Mouse (Mus musculus) lung, postnatal 0 days (tissue): ENCODE data around the gene Phykpl. TPM values are rescaled to one million over a fixed set of nuclear protein-coding genes. Genes with fewer than 3 reads are reported as not detected.

Experiments
- ATAC-seq: fragments of 200-750 bp; cut with Nextera tagmentation; 2 replicates; pipeline ENCODE4 v1.8.0; 2017; ENCODE audit warnings: moderate library complexity
- DNase-seq: peaks from one replicate; pipeline ENCODE4 v3.0.0-alpha.2; 2016; ENCODE audit warnings: low spot score
- H3K27ac ChIP-seq: fragments of 300-500 bp; sonication (generic); 2 replicates; pipeline ENCODE4 v1.5.1; 2014; ENCODE audit warnings: antibody characterized with exemption, mild to moderate bottlenecking, low read length, mixed read lengths
- H3K27me3 ChIP-seq: fragments of 300-500 bp; sonication (generic); replicated peaks from 2 replicates; pipeline ENCODE4 v1.6.1; 2014; ENCODE audit warnings: low read length, mixed read lengths; ENCODE audit not compliant: insufficient read depth
- H3K36me3 ChIP-seq: fragments of 300-500 bp; sonication (generic); 2 replicates; pipeline ENCODE4 v1.6.1; 2014; ENCODE audit warnings: low read length, mixed read lengths; ENCODE audit not compliant: insufficient read depth
- H3K4me1 ChIP-seq: fragments of 300-500 bp; sonication (generic); 2 replicates; pipeline ENCODE4 v1.6.1; 2014; ENCODE audit warnings: antibody characterized with exemption, low read depth, low read length, mixed read lengths; ENCODE audit not compliant: insufficient read depth
- H3K4me2 ChIP-seq: fragments of 300-500 bp; sonication (generic); replicated peaks from 2 replicates; pipeline ENCODE4 v1.6.1; 2014; ENCODE audit warnings: low read depth, mild to moderate bottlenecking, low read length, moderate library complexity, mixed read lengths
- H3K4me3 ChIP-seq: fragments of 300-500 bp; sonication (generic); 2 replicates; pipeline ENCODE4 v1.5.1; 2014; ENCODE audit warnings: low read depth, low read length
- H3K9ac ChIP-seq: fragments of 300-500 bp; sonication (generic); replicated peaks from 2 replicates; pipeline ENCODE4 v1.6.1; 2014; ENCODE audit warnings: low read depth, mild to moderate bottlenecking
- H3K9me3 ChIP-seq: fragments of 300-500 bp; sonication (generic); 2 replicates; pipeline ENCODE4 v1.6.1; 2016; ENCODE audit warnings: low read length, mixed read lengths
- CTCF ChIP-seq: IDR thresholded peaks from 2 replicates; pipeline ENCODE4 v1.5.1; 2016; ENCODE audit warnings: antibody characterized with exemption, mild to moderate bottlenecking
- EP300 ChIP-seq: IDR thresholded peaks from 2 replicates; pipeline ENCODE4 v1.6.1; 2016; ENCODE audit warnings: antibody characterized with exemption, mild to moderate bottlenecking, control low read depth
- WGBS: fragments of 180-500 bp; shearing (Covaris S2); extraction: QIAGEN DNeasy Blood & Tissue Kit; methylation state at CpG from one replicate; pipeline ENCODE4 v1.1.7; 2014; 5-methylcytosine and 5-hydroxymethylcytosine counted together
- polyA plus RNA-seq: library from polyadenylated mRNA; unstranded; fragments of >200 nt; fragmentation: Nextera tagmentation; extraction: Ambion mirVana; gene quantifications from 2 replicates; pipeline ENCODE4 v1.2.1, GENCODE M21; 2015

The Phykpl gene
- polyA plus RNA-seq, 1 experiment from 2014 or later: 10.8 TPM

DNA sequence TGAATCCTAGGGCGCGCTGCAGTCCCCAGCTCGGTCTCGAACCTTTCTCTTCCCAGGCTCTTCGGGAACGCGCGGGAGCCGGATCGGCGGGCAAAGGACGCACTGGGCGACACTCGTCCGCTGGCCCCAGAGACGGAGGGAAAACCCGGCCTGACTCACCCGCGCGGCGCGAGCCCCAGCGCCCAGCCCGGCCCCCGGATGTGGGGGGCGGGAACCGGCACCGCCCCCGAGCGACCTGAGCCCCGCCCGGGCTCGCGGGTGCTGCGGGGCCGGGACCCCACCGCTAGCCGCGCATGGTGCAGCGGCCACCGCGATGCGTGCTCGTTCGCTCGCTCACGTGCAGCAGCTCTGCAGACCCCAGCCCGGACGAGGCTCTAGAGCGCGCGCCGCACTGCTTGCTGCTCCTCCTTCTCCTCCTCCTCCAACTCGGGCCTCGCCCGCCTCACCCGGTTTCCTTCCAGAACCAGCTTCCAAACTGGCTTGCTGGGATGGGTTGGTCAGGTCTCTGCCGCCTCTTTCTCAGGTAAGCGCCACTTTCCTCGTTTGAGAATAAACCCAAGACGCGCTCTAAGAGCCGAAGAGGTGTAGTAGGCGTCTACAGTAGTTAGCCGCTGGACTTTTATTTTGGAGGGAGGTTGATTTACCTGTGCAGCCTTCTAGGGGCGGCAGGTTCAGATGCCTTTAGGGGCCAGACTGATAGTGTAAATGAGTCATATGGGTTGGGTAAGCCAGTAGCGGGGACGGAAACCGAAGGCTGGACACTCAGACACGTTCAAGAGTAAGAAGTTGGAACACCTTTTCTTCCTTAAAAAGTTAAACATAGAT lies 66.3 kb downstream of the Phykpl start, which contains the start of the genes N4bp3 and D930048N14Rik:
Gene N4bp3, minus strand, starts transcription at position 152 of the 825 bp plus-strand sequence.
Gene D930048N14Rik, plus strand, starts transcription at position 264 of the 825 bp plus-strand sequence.
- DNase-seq (peak; percentile 85), ATAC-seq (peak; percentile 85)
- Histone ChIP-seq H3K27me3 (no peaks in the 10 kb centered on the region), H3K4me3 (peak within 1 kb of the TSS; percentile 69), H3K9me3 (no peaks in the 10 kb centered on the region), H3K36me3 (no peaks in the 10 kb centered on the region), H3K4me2 (peak within 1 kb of the TSS; percentile 91), H3K4me1 (peaks cover under 1% of the 10 kb centered on the region; the same call in 1 of the 2 replicates), H3K27ac (peak within 1 kb of the TSS; percentile 83), H3K9ac (peak within 1 kb of the TSS; percentile 74)
- peak; percentile 20 for TF ChIP-seq CTCF
- no peak for TF ChIP-seq EP300
- 1% methylated on average over 58 of the region's 70 CpGs for WGBS

DNA sequence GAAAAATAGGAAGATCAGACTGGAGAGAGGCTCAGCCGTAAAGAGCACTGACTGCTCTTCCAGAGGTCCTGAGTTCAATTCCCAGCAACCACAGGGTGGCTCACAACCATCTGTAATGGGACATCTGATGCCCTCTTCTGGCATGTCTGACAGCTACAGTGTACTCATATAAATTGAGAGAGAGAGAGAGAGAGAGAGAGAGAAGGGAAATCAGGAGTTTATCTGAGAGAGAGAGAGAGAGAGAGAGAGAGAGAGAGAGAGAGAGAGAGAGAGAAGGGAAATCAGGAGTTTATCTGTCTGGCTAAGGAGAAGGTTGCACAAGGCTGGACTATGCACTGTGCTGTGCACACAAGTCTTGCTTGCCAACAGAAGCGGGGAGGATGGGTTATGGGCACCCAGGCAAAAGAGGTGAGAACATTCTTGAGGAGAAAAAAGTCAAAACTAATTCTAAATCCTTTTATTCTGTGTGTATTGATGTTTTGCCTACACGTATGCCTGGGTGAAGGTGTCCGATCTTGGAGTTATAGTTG lies 68.4 kb downstream of the Phykpl start:
- H3K4me2 ChIP-seq: no peak overlapping the region
- no peak overlapping the region for H3K4me3 ChIP-seq
- no peak overlapping the region for H3K9ac ChIP-seq
- WGBS: 97% methylated on average over 4 of the region's 4 CpGs
- TF ChIP-seq CTCF: no peak
- no peak for TF ChIP-seq EP300
- no peak overlapping the region for H3K27ac ChIP-seq
- ATAC-seq (no peak), DNase-seq (no peak)
- H3K9me3 ChIP-seq: no peaks in the 10 kb centered on the region
- no peaks in the 10 kb centered on the region for H3K4me1 ChIP-seq
- no peaks in the 10 kb centered on the region for H3K36me3 ChIP-seq
- H3K27me3 ChIP-seq: no peaks in the 10 kb centered on the region

DNA sequence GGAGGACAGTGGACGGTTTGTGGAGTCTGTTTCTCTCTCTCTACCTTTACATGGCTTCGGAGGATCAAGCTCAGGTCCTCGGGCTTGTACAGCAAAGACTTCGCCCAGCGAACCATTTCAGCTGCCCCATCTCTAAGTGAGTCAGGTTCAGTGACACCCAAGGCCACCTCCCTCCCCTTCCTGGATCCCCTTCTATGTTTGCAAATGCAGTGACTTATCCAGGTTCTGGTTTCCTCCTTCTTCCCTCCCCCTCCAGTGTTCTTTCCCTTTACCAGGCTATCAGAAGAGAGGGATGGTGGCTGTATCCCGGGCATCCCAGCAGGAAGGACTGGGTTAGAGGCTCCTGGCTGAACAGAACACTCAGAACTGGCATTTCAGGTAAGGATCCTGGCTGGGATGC lies 69.2 kb downstream of the Phykpl start:
- Histone ChIP-seq H3K4me1 (no peaks in the 10 kb centered on the region; the same call in 1 of the 2 replicates), H3K4me2 (no peak overlapping the region), H3K36me3 (no peaks in the 10 kb centered on the region), H3K27me3 (no peaks in the 10 kb centered on the region), H3K9ac (no peak overlapping the region), H3K27ac (no peak overlapping the region), H3K4me3 (no peak overlapping the region), H3K9me3 (no peaks in the 10 kb centered on the region)
- WGBS: 78% methylated on average over 6 of the region's 6 CpGs
- ATAC-seq (no peak), DNase-seq (no peak)
- TF ChIP-seq CTCF: no peak
- TF ChIP-seq EP300: no peak

Other genes with a start within 250 kb of the Phykpl start
- 152 and 167 TPM in 2 replicates for gene Hnrnpab, start 22.1 kb downstream of the Phykpl start, polyA plus RNA-seq
- gene Nhp2, start 35.0 kb downstream of the Phykpl start, polyA plus RNA-seq: 60.1 and 67.2 TPM in 2 replicates
- 43.2 and 46.4 TPM in 2 replicates for gene Rmnd5b, start 51.1 kb downstream of the Phykpl start, polyA plus RNA-seq
- 43.9 and 44.7 TPM in 2 replicates for gene N4bp3, start 66.1 kb downstream of the Phykpl start, polyA plus RNA-seq
- gene D930048N14Rik, start 66.2 kb downstream of the Phykpl start, polyA plus RNA-seq: 2.5 and 3.1 TPM in 2 replicates
- gene 0610009B22Rik, start 104.1 kb downstream of the Phykpl start, polyA plus RNA-seq: 90.6 and 95.9 TPM in 2 replicates
- gene Sec24a, start 178.9 kb downstream of the Phykpl start, polyA plus RNA-seq: 10.3 and 10.5 TPM in 2 replicates
- 121 and 125 TPM in 2 replicates for gene Sar1b, start 178.9 kb downstream of the Phykpl start, polyA plus RNA-seq